Mouse (Mus musculus): ENCODE data around the gene Abtb2. TPM values are rescaled to one million over a fixed set of nuclear protein-coding genes. Genes with fewer than 3 reads are reported as not detected.

Abtb2 gene
- total RNA-seq, 2 experiments from 2014 or later: 8.3 to 13.2 TPM

GRCm38 (mm10) chr2:103659648-103660556 lies 93.8 kb downstream of the Abtb2 start:
- no peak for DNase-seq
- intact Hi-C loops (cut with DNase I): no loop called here
- Histone ChIP-seq H3K27ac (no peak overlapping the region), H3K4me3 (no peak overlapping the region)
- TF ChIP-seq CTCF (IDR thresholded peaks at IDR 0.05): no peak

- TF ChIP-seq CTCF (IDR thresholded peaks at IDR 0.05): no peak
- Histone ChIP-seq H3K4me3 (no peak overlapping the region), H3K27ac (peak overlapping the region; percentile 85)
- intact Hi-C loops (cut with DNase I): no loop called here
- no peak for DNase-seq
Observed at GRCm38 (mm10) chr2:103661696-103662095, 95.6 kb downstream of the Abtb2 start.

DNA sequence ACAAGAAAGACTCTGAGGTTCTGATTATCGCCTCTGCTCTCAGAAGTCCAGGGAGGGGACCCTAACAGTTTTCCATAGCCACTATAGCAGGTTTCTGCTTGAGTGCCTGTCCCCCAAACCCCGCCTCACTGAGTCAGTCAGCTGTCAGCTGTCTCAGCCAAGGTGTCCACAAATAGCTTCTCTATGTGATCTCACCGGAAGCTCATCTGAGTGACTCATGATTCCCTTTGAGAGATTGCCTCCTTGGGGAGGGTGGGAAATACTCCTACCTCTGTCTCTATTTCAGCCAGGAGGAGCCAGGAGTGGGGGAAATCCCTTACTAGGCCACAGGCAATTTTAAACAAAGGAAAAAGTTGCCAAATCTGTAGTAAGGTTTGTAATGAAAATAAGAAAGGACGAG lies 96.0 kb downstream of the Abtb2 start:
- TF ChIP-seq CTCF (IDR thresholded peaks at IDR 0.05): no peak

GRCm38 (mm10) chr2:103664341-103664740 lies 98.2 kb downstream of the Abtb2 start:
- Histone ChIP-seq H3K27ac (no peak overlapping the region), H3K4me3 (no peak overlapping the region)
- no peak for DNase-seq
- intact Hi-C loops (cut with DNase I): no loop called here
- no peak for TF ChIP-seq CTCF (IDR thresholded peaks at IDR 0.05)

More for the DNA sequence above, 96.0 kb downstream of the Abtb2 start:
- Histone ChIP-seq H3K27ac (peak overlapping the region; percentile 85), H3K4me3 (no peak overlapping the region)
- intact Hi-C loops (cut with DNase I): no loop called here
- DNase-seq: peak; percentile 72

GRCm38 (mm10) chr2:103667962-103668815 lies 102.1 kb downstream of the Abtb2 start:
- Histone ChIP-seq H3K27ac (peak overlapping the region; percentile 49), H3K4me3 (no peak overlapping the region)
- peak; percentile 49 for DNase-seq
- intact Hi-C loops (cut with DNase I): no loop called here
- TF ChIP-seq CTCF (IDR thresholded peaks at IDR 0.05): no peak

DNA sequence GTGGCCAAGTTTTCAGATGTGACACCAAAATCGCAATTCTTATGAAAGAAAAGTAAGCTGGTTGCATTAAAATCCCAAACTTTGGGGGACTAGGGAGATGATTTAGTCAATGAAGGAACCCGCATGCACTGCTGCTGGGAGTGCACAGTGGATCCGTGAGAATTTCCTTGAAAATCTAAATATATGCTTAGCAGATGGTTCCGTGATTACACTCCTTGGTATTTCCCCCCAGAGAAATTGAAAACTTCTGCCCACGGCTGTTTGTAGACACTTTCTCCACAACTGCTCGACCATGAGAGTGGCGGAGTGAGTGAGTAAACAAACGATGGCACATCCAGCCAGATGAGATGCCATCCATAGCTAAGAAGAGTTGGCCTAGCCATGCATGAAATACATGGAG lies 102.8 kb downstream of the Abtb2 start:
- H3K27ac ChIP-seq: no peak overlapping the region
- TF ChIP-seq CTCF (IDR thresholded peaks at IDR 0.05): no peak
- intact Hi-C loops (cut with DNase I): no loop called here
- no peak overlapping the region for H3K4me3 ChIP-seq
- no peak for DNase-seq

DNA sequence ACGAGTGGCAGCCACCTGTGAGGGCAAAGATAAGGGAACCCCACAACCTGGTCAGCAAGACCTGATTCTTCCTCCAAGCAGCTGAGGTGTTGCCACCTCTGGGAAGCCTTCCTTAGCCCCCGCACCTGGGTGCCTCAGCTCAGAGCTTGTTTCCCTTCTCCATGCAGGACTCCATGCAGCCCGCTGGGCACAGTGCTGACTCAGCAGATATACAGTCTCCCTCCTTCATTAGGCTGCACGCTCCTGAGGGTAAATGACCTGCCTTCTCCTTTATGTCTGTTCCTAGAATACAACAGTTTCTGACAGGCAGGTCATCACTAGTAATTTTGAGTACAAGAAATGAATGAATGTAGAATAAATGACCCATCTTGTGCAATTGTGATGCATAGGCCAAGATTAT lies 103.5 kb downstream of the Abtb2 start:
- intact Hi-C loops (cut with DNase I): no loop called here
- peak overlapping the region; percentile 73; the same call in 1 of the 2 replicates for H3K27ac ChIP-seq
- H3K4me3 ChIP-seq: no peak overlapping the region
- no peak for DNase-seq
- TF ChIP-seq CTCF (IDR thresholded peaks at IDR 0.05): no peak

DNA sequence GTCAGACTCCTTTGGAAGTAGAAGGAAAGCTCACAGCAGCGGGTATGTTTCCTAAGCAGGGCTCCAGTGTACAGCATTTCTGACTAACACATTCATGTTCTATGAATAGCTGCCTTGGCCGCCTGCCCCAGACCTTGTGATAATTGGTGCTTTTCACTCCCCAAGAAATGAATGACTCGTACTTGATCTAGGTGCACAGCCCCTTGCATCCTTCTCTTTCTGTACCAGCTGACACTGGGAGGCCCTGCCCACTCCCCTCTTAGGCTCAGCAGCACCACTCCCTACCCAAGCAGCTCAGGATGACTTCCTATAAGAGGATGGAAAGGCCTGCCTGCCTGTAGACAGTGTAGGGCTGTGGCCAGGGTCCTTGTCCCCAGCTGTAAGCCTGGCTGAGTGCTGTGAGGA lies 104.2 kb downstream of the Abtb2 start:
- TF ChIP-seq CTCF (IDR thresholded peaks at IDR 0.05): no peak
- intact Hi-C loops (cut with DNase I): no loop called here
- peak; percentile 90 for DNase-seq
- no peak overlapping the region for H3K4me3 ChIP-seq
- H3K27ac ChIP-seq: peak overlapping the region; percentile 73

- no peak overlapping the region for H3K27ac ChIP-seq
- intact Hi-C loops (cut with DNase I): no loop called here
- no peak for DNase-seq
- H3K4me3 ChIP-seq: no peak overlapping the region
- no peak for TF ChIP-seq CTCF (IDR thresholded peaks at IDR 0.05)
Observed at GRCm38 (mm10) chr2:103672573-103673119, 106.5 kb downstream of the Abtb2 start.

- TF ChIP-seq CTCF (IDR thresholded peaks at IDR 0.05): no peak
- DNase-seq: peak; percentile 5
- H3K27ac ChIP-seq: no peak overlapping the region
- intact Hi-C loops (cut with DNase I): no loop called here
- no peak overlapping the region for H3K4me3 ChIP-seq
Observed at GRCm38 (mm10) chr2:103673609-103674008, 107.5 kb downstream of the Abtb2 start.

GRCm38 (mm10) chr2:103675391-103675790 lies 109.3 kb downstream of the Abtb2 start:
- Histone ChIP-seq H3K4me3 (no peak overlapping the region), H3K27ac (no peak overlapping the region)
- no peak for TF ChIP-seq CTCF (IDR thresholded peaks at IDR 0.05)
- intact Hi-C loops (cut with DNase I): no loop called here
- no peak for DNase-seq

DNA sequence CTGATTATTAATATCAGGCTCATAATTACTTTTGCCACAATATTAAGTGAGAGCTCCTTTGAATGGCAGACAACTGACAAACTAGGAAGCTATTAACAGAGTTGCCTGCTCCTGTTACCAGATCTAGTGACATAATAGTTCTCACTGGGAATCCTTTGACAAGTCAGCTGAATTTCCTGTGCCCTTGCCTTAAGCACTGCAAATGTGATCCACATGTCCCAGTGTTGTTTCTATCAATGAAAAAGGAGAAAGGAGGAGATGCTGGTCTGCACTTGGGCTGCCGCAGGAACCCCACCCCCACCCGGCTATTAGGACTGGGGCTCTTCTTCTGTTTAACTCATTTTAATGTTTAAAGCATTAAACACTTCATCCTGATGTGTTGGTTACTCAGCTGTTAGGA lies 110.7 kb downstream of the Abtb2 start:
- intact Hi-C loops (cut with DNase I): no loop called here
- H3K27ac ChIP-seq: no peak overlapping the region
- no peak for DNase-seq

More for the DNA sequence above, 110.7 kb downstream of the Abtb2 start:
- TF ChIP-seq CTCF (IDR thresholded peaks at IDR 0.05): no peak
- H3K4me3 ChIP-seq: no peak overlapping the region
